Mouse (Mus musculus): ENCODE data around the gene Fgf5. TPM values are rescaled to one million over a fixed set of nuclear protein-coding genes. Genes with fewer than 3 reads are reported as not detected.

Fgf5 gene
- polyA plus RNA-seq, 2 experiments, result 0.01 to 0.15 TPM

GRCm38 (mm10) chr5:98238466-98238865 is 15.5 kb upstream of the Fgf5 start:
- no peaks in the 10 kb centered on the region for H3K27me3 ChIP-seq (ENCODE audit: control insufficient read depth, insufficient read depth, low read length)
- H3K9me3 ChIP-seq (ENCODE audit: control insufficient read depth, low read length), result no peaks in the 10 kb centered on the region
- no peak overlapping the region for H3K4me2 ChIP-seq (ENCODE audit: low read depth)
- TF ChIP-seq EP300 (IDR thresholded peaks at IDR 0.05; ENCODE audit: low read depth), result no peak
- TF ChIP-seq CTCF (IDR thresholded peaks at IDR 0.05; ENCODE audit: low read depth), result no peak
- no peaks in the 10 kb centered on the region for H3K4me1 ChIP-seq (replicated peaks; ENCODE audit: control insufficient read depth in 2 of 2, insufficient read depth in 2 of 2, low read length in 1 of 2)
- no peak overlapping the region for H3K9ac ChIP-seq (replicated peaks)
- H3K36me3 ChIP-seq (replicated peaks; ENCODE audit: control insufficient read depth, insufficient read depth, low read depth), result no peaks in the 10 kb centered on the region
- DNase-seq (ENCODE audit: low read depth in 3 of 3, low spot score in 3 of 3), result no peak
- 45% methylated on average over 6 of the region's 6 CpGs for WGBS (ENCODE audit: insufficient replicate concordance)
- H3K27ac ChIP-seq, result no peak overlapping the region
- no peak for ATAC-seq (ENCODE audit: insufficient read depth)
- no peak overlapping the region for H3K4me3 ChIP-seq (ENCODE audit: insufficient read depth in 1 of 2, low read depth in 2 of 2, low read length in 2 of 2)

GRCm38 (mm10) chr5:98241322-98241829 is 12.6 kb upstream of the Fgf5 start:
- no peak overlapping the region for H3K4me2 ChIP-seq (ENCODE audit: low read depth)
- no peaks in the 10 kb centered on the region for H3K4me1 ChIP-seq (replicated peaks; ENCODE audit: control insufficient read depth in 2 of 2, insufficient read depth in 2 of 2, low read length in 1 of 2)
- no peaks in the 10 kb centered on the region for H3K27me3 ChIP-seq (ENCODE audit: control insufficient read depth, insufficient read depth, low read length)
- TF ChIP-seq EP300 (IDR thresholded peaks at IDR 0.05; ENCODE audit: low read depth) (no peak), CTCF (IDR thresholded peaks at IDR 0.05; ENCODE audit: low read depth) (no peak)
- no peaks in the 10 kb centered on the region for H3K9me3 ChIP-seq (ENCODE audit: control insufficient read depth, low read length)
- H3K9ac ChIP-seq (replicated peaks), result no peak overlapping the region
- no peak for DNase-seq (ENCODE audit: low read depth in 3 of 3, low spot score in 3 of 3)
- 84% methylated on average over 12 of the region's 12 CpGs for WGBS (ENCODE audit: insufficient replicate concordance)
- H3K27ac ChIP-seq, result no peak overlapping the region
- no peaks in the 10 kb centered on the region for H3K36me3 ChIP-seq (replicated peaks; ENCODE audit: control insufficient read depth, insufficient read depth, low read depth)
- ATAC-seq (ENCODE audit: insufficient read depth), result no peak
- no peak overlapping the region for H3K4me3 ChIP-seq (ENCODE audit: insufficient read depth in 1 of 2, low read depth in 2 of 2, low read length in 2 of 2)

GRCm38 (mm10) chr5:98245303-98245702 is 8.7 kb upstream of the Fgf5 start:
- Histone ChIP-seq H3K27ac (no peak overlapping the region), H3K36me3 (replicated peaks; ENCODE audit: control insufficient read depth, insufficient read depth, low read depth) (no peaks in the 10 kb centered on the region), H3K9ac (replicated peaks) (no peak overlapping the region), H3K9me3 (ENCODE audit: control insufficient read depth, low read length) (no peaks in the 10 kb centered on the region), H3K4me3 (ENCODE audit: insufficient read depth in 1 of 2, low read depth in 2 of 2, low read length in 2 of 2) (no peak overlapping the region), H3K4me1 (replicated peaks; ENCODE audit: control insufficient read depth in 2 of 2, insufficient read depth in 2 of 2, low read length in 1 of 2) (no peaks in the 10 kb centered on the region), H3K4me2 (ENCODE audit: low read depth) (no peak overlapping the region), H3K27me3 (ENCODE audit: control insufficient read depth, insufficient read depth, low read length) (no peaks in the 10 kb centered on the region)
- no peak for DNase-seq (ENCODE audit: low read depth in 3 of 3, low spot score in 3 of 3)
- WGBS (ENCODE audit: insufficient replicate concordance), result 33% methylated on average over 8 of the region's 8 CpGs
- no peak for ATAC-seq (ENCODE audit: insufficient read depth)
- no peak for TF ChIP-seq CTCF (IDR thresholded peaks at IDR 0.05; ENCODE audit: low read depth)
- TF ChIP-seq EP300 (IDR thresholded peaks at IDR 0.05; ENCODE audit: low read depth), result no peak

- ATAC-seq (ENCODE audit: insufficient read depth) (no peak), DNase-seq (ENCODE audit: low read depth in 3 of 3, low spot score in 3 of 3) (no peak)
- Histone ChIP-seq H3K27me3 (ENCODE audit: control insufficient read depth, insufficient read depth, low read length) (no peaks in the 10 kb centered on the region), H3K9ac (replicated peaks) (no peak overlapping the region), H3K27ac (no peak overlapping the region), H3K4me2 (ENCODE audit: low read depth) (no peak overlapping the region), H3K36me3 (replicated peaks; ENCODE audit: control insufficient read depth, insufficient read depth, low read depth) (no peaks in the 10 kb centered on the region), H3K9me3 (ENCODE audit: control insufficient read depth, low read length) (no peaks in the 10 kb centered on the region), H3K4me3 (ENCODE audit: insufficient read depth in 1 of 2, low read depth in 2 of 2, low read length in 2 of 2) (no peak overlapping the region), H3K4me1 (replicated peaks; ENCODE audit: control insufficient read depth in 2 of 2, insufficient read depth in 2 of 2, low read length in 1 of 2) (no peaks in the 10 kb centered on the region)
- TF ChIP-seq EP300 (IDR thresholded peaks at IDR 0.05; ENCODE audit: low read depth) (no peak), CTCF (IDR thresholded peaks at IDR 0.05; ENCODE audit: low read depth) (no peak)
- WGBS (ENCODE audit: insufficient replicate concordance), result 32% methylated on average over 4 of the region's 4 CpGs
Observed at GRCm38 (mm10) chr5:98245976-98246375, 8.0 kb upstream of the Fgf5 start.

GRCm38 (mm10) chr5:98246826-98247225 is 7.2 kb upstream of the Fgf5 start:
- no peak for ATAC-seq (ENCODE audit: insufficient read depth)

More at GRCm38 (mm10) chr5:98246826-98247225, 7.2 kb upstream of the Fgf5 start:
- 59% methylated on average over 7 of the region's 7 CpGs for WGBS (ENCODE audit: insufficient replicate concordance)
- no peak overlapping the region for H3K27ac ChIP-seq
- no peaks in the 10 kb centered on the region for H3K27me3 ChIP-seq (ENCODE audit: control insufficient read depth, insufficient read depth, low read length)
- no peak overlapping the region for H3K9ac ChIP-seq (replicated peaks)
- H3K9me3 ChIP-seq (ENCODE audit: control insufficient read depth, low read length), result no peaks in the 10 kb centered on the region
- DNase-seq (ENCODE audit: low read depth in 3 of 3, low spot score in 3 of 3), result no peak
- H3K4me3 ChIP-seq (ENCODE audit: insufficient read depth in 1 of 2, low read depth in 2 of 2, low read length in 2 of 2), result no peak overlapping the region
- H3K4me2 ChIP-seq (ENCODE audit: low read depth), result no peak overlapping the region
- H3K36me3 ChIP-seq (replicated peaks; ENCODE audit: control insufficient read depth, insufficient read depth, low read depth), result no peaks in the 10 kb centered on the region
- no peak for TF ChIP-seq CTCF (IDR thresholded peaks at IDR 0.05; ENCODE audit: low read depth)
- TF ChIP-seq EP300 (IDR thresholded peaks at IDR 0.05; ENCODE audit: low read depth), result no peak
- no peaks in the 10 kb centered on the region for H3K4me1 ChIP-seq (replicated peaks; ENCODE audit: control insufficient read depth in 2 of 2, insufficient read depth in 2 of 2, low read length in 1 of 2)

Measured in liver, embryonic 14.5 days (tissue).